8 mouse cellular contexts compared by ENCODE assay signal in the genomic region with DNA sequence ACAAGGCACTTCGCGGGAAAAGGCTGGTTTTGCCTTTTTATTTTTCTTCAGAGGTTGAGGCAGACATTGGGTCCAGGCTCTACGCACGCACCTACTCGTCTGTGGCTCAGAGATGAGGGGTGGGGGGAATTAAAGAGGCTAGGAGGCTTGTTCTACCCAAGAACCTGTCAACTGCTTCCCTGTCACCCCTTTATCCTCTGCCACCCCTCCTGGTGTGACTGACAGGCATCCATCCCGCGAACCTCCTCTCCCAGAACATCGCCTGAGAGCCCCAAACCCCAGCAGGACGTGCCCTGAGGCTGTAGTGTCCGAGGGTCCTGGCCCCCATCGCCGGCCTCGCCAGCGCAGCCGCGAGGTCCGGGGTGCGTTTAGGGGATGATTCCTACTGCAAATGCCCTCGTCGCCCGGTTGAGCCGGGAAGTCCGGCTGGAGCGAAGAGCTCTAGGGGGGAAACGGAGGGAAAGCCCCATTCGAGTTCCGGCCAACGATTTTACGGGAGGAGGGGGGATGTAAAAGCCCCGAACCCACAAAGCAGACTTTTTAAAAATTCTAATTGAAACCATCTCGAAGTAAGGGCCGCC. TPM values are rescaled to one million over a fixed set of nuclear protein-coding genes. Genes with fewer than 3 reads are reported as not detected.
DNase-seq lines count a peak whose midpoint lies in the region; ATAC-seq lines count a peak whose summit lies in the region.

No protein-coding gene starts in this region.

- ATAC-seq in frontal cortex, adult (ENCODE audit: low TSS enrichment) = peak; percentile 33; the same call in 1 of the 2 replicates
- ATAC-seq in embryonic facial prominence, embryonic 14.5 days (ENCODE audit: low read depth) = peak; percentile 48
- peak; percentile 25 for ATAC-seq in heart, embryonic 11.5 days (replicated peaks; ENCODE audit: insufficient number of reproducible peaks, low FRiP score, low TSS enrichment)
- ATAC-seq in kidney, embryonic 16.5 days (ENCODE audit: low FRiP score, low TSS enrichment) = peak; percentile 33
- ATAC-seq in stomach, embryonic 15.5 days (ENCODE audit: insufficient read depth, low FRiP score, low read depth) = no peak; the same call in 1 of the 2 replicates

- DNase-seq in frontal cortex, adult 2 months (ENCODE audit: extremely low spot score in 1 of 2, low spot score in 1 of 2) = no peak
- DNase-seq in R1 (ENCODE audit: low read depth, low spot score) = peak; percentile 81
- peak; percentile 71 for DNase-seq in embryonic facial prominence, embryonic 14.5 days (ENCODE audit: low spot score)
- DNase-seq in lung, postnatal 4 days = peak; percentile 55 to 60

- peak overlapping the region; percentile 83 for H3K9ac ChIP-seq in embryonic facial prominence, embryonic 14.5 days (ENCODE audit: low read depth, low read length)
- H3K9ac ChIP-seq in heart, embryonic 11.5 days (ENCODE audit: low read depth, low read length) = peak overlapping the region; percentile 83
- peak overlapping the region; percentile 90 for H3K9ac ChIP-seq in kidney, embryonic 16.5 days (replicated peaks; ENCODE audit: low read length)
- peak overlapping the region; percentile 63 for H3K9ac ChIP-seq in stomach, embryonic 15.5 days

- H3K27me3 ChIP-seq in embryonic facial prominence, embryonic 14.5 days (replicated peaks; ENCODE audit: control insufficient read depth, insufficient read depth, low read length) = no peaks in the 10 kb centered on the region
- H3K27me3 ChIP-seq in heart, embryonic 11.5 days (ENCODE audit: control insufficient read depth, insufficient read depth, low read length) = no peaks in the 10 kb centered on the region
- H3K27me3 ChIP-seq in kidney, embryonic 16.5 days (ENCODE audit: insufficient read depth, low read length) = no peaks in the 10 kb centered on the region
- no peaks in the 10 kb centered on the region for H3K27me3 ChIP-seq in stomach, embryonic 15.5 days (replicated peaks)

- peak overlapping the region; percentile 100 for H3K27ac ChIP-seq in embryonic facial prominence, embryonic 14.5 days (replicated peaks; ENCODE audit: low read depth, low read length)
- H3K27ac ChIP-seq in heart, embryonic 11.5 days (ENCODE audit: low read depth, low read length) = peak overlapping the region; percentile 97
- peak overlapping the region; percentile 98 for H3K27ac ChIP-seq in kidney, embryonic 16.5 days (ENCODE audit: low read length)
- peak overlapping the region; percentile 98 for H3K27ac ChIP-seq in stomach, embryonic 15.5 days

- peak overlapping the region; percentile 55 for H3K4me3 ChIP-seq in embryonic facial prominence, embryonic 14.5 days (ENCODE audit: low read depth, low read length)
- H3K4me3 ChIP-seq in heart, embryonic 11.5 days (ENCODE audit: low read depth, low read length) = peak overlapping the region; percentile 63
- H3K4me3 ChIP-seq in kidney, embryonic 16.5 days (ENCODE audit: low read length) = peak overlapping the region; percentile 65
- peak overlapping the region; percentile 58 for H3K4me3 ChIP-seq in stomach, embryonic 15.5 days (replicated peaks)

- H3K4me2 ChIP-seq in embryonic facial prominence, embryonic 14.5 days (ENCODE audit: low read depth, low read length) = peak overlapping the region; percentile 100
- H3K4me2 ChIP-seq in heart, embryonic 11.5 days = peak overlapping the region; percentile 99
- peak overlapping the region; percentile 100 for H3K4me2 ChIP-seq in kidney, embryonic 16.5 days (replicated peaks; ENCODE audit: low read depth, low read length)
- peak overlapping the region; percentile 99 for H3K4me2 ChIP-seq in stomach, embryonic 15.5 days

- H3K36me3 ChIP-seq in embryonic facial prominence, embryonic 14.5 days (ENCODE audit: control insufficient read depth, insufficient read depth, low read length) = no peaks in the 10 kb centered on the region
- no peaks in the 10 kb centered on the region for H3K36me3 ChIP-seq in heart, embryonic 11.5 days (ENCODE audit: control insufficient read depth, insufficient read depth, low read length)
- H3K36me3 ChIP-seq in kidney, embryonic 16.5 days (ENCODE audit: insufficient read depth, low read length) = no peaks in the 10 kb centered on the region
- H3K36me3 ChIP-seq in stomach, embryonic 15.5 days = no peaks in the 10 kb centered on the region

- no peaks in the 10 kb centered on the region for H3K9me3 ChIP-seq in embryonic facial prominence, embryonic 14.5 days (ENCODE audit: control insufficient read depth, low read length)
- H3K9me3 ChIP-seq in heart, embryonic 11.5 days (replicated peaks; ENCODE audit: control insufficient read depth, low read length) = no peaks in the 10 kb centered on the region
- no peaks in the 10 kb centered on the region for H3K9me3 ChIP-seq in kidney, embryonic 16.5 days (ENCODE audit: low read length)
- H3K9me3 ChIP-seq in stomach, embryonic 15.5 days = no peaks in the 10 kb centered on the region

- under 1% methylated on average over 32 of the region's 32 CpGs for WGBS in embryonic facial prominence, embryonic 14.5 days
- under 1% methylated on average over 32 of the region's 32 CpGs for WGBS in heart, embryonic 11.5 days (ENCODE audit: insufficient replicate concordance)
- under 1% methylated on average over 32 of the region's 32 CpGs for whole genome bisulfite sequencing in kidney, embryonic 16.5 days
- 0% methylated on average over 32 of the region's 32 CpGs for WGBS in stomach, embryonic 15.5 days

- H3K4me1 ChIP-seq in embryonic facial prominence, embryonic 14.5 days (ENCODE audit: control insufficient read depth, insufficient read depth, low read length) = peaks cover 49% of the 10 kb centered on the region
- peaks cover 38% of the 10 kb centered on the region for H3K4me1 ChIP-seq in heart, embryonic 11.5 days (ENCODE audit: control insufficient read depth, insufficient read depth, low read length)
- peaks cover 41% of the 10 kb centered on the region for H3K4me1 ChIP-seq in kidney, embryonic 16.5 days (ENCODE audit: insufficient read depth, low read length)
- H3K4me1 ChIP-seq in stomach, embryonic 15.5 days = peaks cover 43% of the 10 kb centered on the region

RNA-seq across cellular contexts. Expression of gene Acot11, which starts 34.5 kb away (rescaled TPM):
- 19.4 and 21.4 TPM in 2 replicates for polyA plus RNA-seq in frontal cortex, adult 2 months (2012; rRNA removed)
- polyA plus RNA-seq in embryonic facial prominence, embryonic 14.5 days (2014; fragmentation: Nextera tagmentation; extraction: Ambion mirVana) = 4.1 and 4.2 TPM in 2 replicates
- 3.0 and 4.3 TPM in 2 replicates for polyA plus RNA-seq in heart, embryonic 11.5 days (2014; fragmentation: Nextera tagmentation; extraction: Ambion mirVana)
- polyA plus RNA-seq in kidney, embryonic 16.5 days (2015; fragmentation: Nextera tagmentation; extraction: Ambion mirVana) = 2.8 and 2.9 TPM in 2 replicates
- 6.2 and 6.9 TPM in 2 replicates for polyA plus RNA-seq in stomach, embryonic 15.5 days (2015; fragmentation: Nextera tagmentation; extraction: Ambion mirVana)

Comparison
In these comparisons a context has a peak if more than half of its experiments do, and no peak if none do; other contexts are left out.
1. DNase-seq: peak in R1 (single experiment), embryonic facial prominence, embryonic 14.5 days (single experiment) and lung, postnatal 4 days (2 of 2); none in frontal cortex, adult 2 months (0 of 2).
2. Peak in every context shown above with its lines, with median percentiles within 50 percentile points of each other: H3K27ac ChIP-seq, H3K4me2 ChIP-seq, H3K4me3 ChIP-seq and H3K9ac ChIP-seq.